28 mouse cellular contexts compared by ENCODE assay signal in the genomic region with DNA sequence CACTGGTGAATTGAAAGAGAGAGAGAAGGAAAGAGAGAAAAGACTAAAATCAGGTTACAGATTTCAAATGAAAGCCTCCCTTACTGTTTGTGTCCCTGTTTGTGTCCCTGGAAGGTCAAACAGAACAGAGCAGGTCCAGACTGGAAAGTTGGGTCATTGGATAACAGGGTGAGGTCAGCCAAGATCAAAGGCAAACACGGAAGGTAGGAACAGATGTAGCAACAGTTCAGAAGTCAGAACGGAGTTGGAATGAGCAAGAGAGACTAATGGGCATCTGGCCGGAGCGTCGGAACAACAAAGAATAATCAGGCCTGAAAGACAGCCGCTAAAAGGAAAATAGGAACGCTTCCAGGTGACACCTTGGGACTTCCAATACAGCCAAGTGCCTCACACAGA. TPM values are rescaled to one million over a fixed set of nuclear protein-coding genes. Genes with fewer than 3 reads are reported as not detected.
DNase-seq lines count a peak whose midpoint lies in the region; ATAC-seq and TF ChIP-seq lines count a peak whose summit lies in the region.
"Had no signal": no experiment of that assay in that cellular context is flagged by ENCODE, and none has a peak within 500 bp of the region (broad histone marks: within the 10 kb centered on the region; RNA-seq: fewer than 3 reads in every experiment).

No protein-coding gene starts in this region.

- H3K36me3 ChIP-seq in kidney, adult 2 months (ENCODE audit: control insufficient read depth, insufficient read depth, low read length) = no peaks in the 10 kb centered on the region
- H3K36me3 ChIP-seq in intestine, embryonic 15.5 days = no peaks in the 10 kb centered on the region
- H3K36me3 ChIP-seq in small intestine, adult 2 months (ENCODE audit: control insufficient read depth, insufficient read depth, low read length) = no peaks in the 10 kb centered on the region
- H3K36me3 ChIP-seq: embryonic facial prominence, embryonic 13.5 days; forebrain, embryonic 12.5 days; G1E; heart, embryonic 13.5 days; hindbrain, embryonic 12.5 days had no signal

- TF ChIP-seq CTCF in kidney, adult 2 months (conservative IDR thresholded peaks at IDR 0.05; ENCODE audit: insufficient read depth, insufficient read length, low read depth, low read length) = no peak
- TF ChIP-seq CTCF in small intestine, adult 2 months (IDR thresholded peaks at IDR 0.05; ENCODE audit: extremely low read depth, insufficient read length, insufficient replicate concordance, low read depth, low read length) = no peak

- no peak for TF ChIP-seq POLR2A in kidney, adult 2 months (IDR thresholded peaks at IDR 0.05; ENCODE audit: low read depth, low read length)
- no peak for TF ChIP-seq POLR2A in small intestine, adult 2 months (IDR thresholded peaks at IDR 0.05; ENCODE audit: low read depth, low read length)

- H3K27ac ChIP-seq in kidney, adult 2 months (ENCODE audit: insufficient read depth, low read depth, low read length) = no peak overlapping the region
- H3K27ac ChIP-seq in intestine, embryonic 15.5 days = no peak overlapping the region
- 0 out of 2 replicates have a peak overlapping the region, but pooled peaks have one; percentile 17 for H3K27ac ChIP-seq in small intestine, adult 2 months (ENCODE audit: insufficient read depth, low read depth, low read length)
- H3K27ac ChIP-seq: embryonic facial prominence, embryonic 13.5 days; forebrain, embryonic 12.5 days; heart, embryonic 13.5 days; hindbrain, embryonic 12.5 days had no signal

- 35% methylated on average over 7 of the region's 7 CpGs for WGBS in kidney, adult 2 months
- WGBS in intestine, embryonic 15.5 days = 59% methylated on average over 7 of the region's 7 CpGs
- WGBS in large intestine, adult 2 months = 23% methylated on average over 7 of the region's 7 CpGs
- 25% methylated on average over 7 of the region's 7 CpGs for WGBS in small intestine, adult 2 months

- H3K4me3 ChIP-seq in kidney, adult 2 months (ENCODE audit: insufficient read depth, low read depth, low read length) = no peak overlapping the region
- H3K4me3 ChIP-seq in intestine, embryonic 15.5 days (replicated peaks) = no peak overlapping the region
- no peak overlapping the region for H3K4me3 ChIP-seq in small intestine, adult 2 months (ENCODE audit: low read depth, low read length)
- H3K4me3 ChIP-seq: embryonic facial prominence, embryonic 13.5 days; erythroblast, embryonic 14.5 days; forebrain, embryonic 12.5 days; heart, embryonic 13.5 days; hindbrain, embryonic 12.5 days; megakaryocyte, embryonic 14.5 days had no signal

- H3K27me3 ChIP-seq in kidney, adult 2 months (replicated peaks; ENCODE audit: control insufficient read depth, insufficient read depth, low read length) = no peaks in the 10 kb centered on the region
- H3K27me3 ChIP-seq in intestine, embryonic 15.5 days (replicated peaks) = no peaks in the 10 kb centered on the region
- H3K27me3 ChIP-seq in small intestine, adult 2 months (ENCODE audit: control insufficient read depth, insufficient read depth, low read length) = no peaks in the 10 kb centered on the region
- H3K27me3 ChIP-seq: heart, embryonic 13.5 days; Patski had no signal

- H3K4me2 ChIP-seq in intestine, embryonic 15.5 days (replicated peaks) = no peak overlapping the region
- H3K4me2 ChIP-seq: embryonic facial prominence, embryonic 13.5 days; forebrain, embryonic 12.5 days; heart, embryonic 13.5 days; hindbrain, embryonic 12.5 days had no signal

- peak; percentile 61; the same call in 1 of the 2 replicates for ATAC-seq in intestine, embryonic 15.5 days
- no peak for ATAC-seq in megakaryocyte progenitor cell, adult 5-6 weeks (replicated peaks; ENCODE audit: poor library complexity)
- ATAC-seq: Patski had no signal

- DNase-seq in kidney, adult 2 months = peak; percentile 52
- no peak for DNase-seq in kidney, adult 18-20 months
- DNase-seq in large intestine, adult 2 months (ENCODE audit: low read depth, low spot score) = peak; percentile 29
- DNase-seq in adrenal gland, adult 18-20 months (ENCODE audit: low spot score in 2 of 2) = no peak
- DNase-seq: adrenal gland, postnatal 14 days; B cell, adult 2 months; cerebellum, adult 8-10 months; cerebellum, postnatal 36 days; embryo, embryonic 11 days; layer of hippocampus, postnatal 36 days; lung, adult 2 months; lung, postnatal 14 days; midbrain, embryonic 14.5 days had no signal

- H3K4me1 ChIP-seq in kidney, adult 2 months (ENCODE audit: control insufficient read depth, insufficient read depth, low read length) = no peaks in the 10 kb centered on the region
- no peaks in the 10 kb centered on the region for H3K4me1 ChIP-seq in intestine, embryonic 15.5 days (replicated peaks)
- peaks cover 5% of the 10 kb centered on the region; the same call in 1 of the 2 replicates for H3K4me1 ChIP-seq in small intestine, adult 2 months (ENCODE audit: control insufficient read depth, insufficient read depth, insufficient read length, low read length)
- H3K4me1 ChIP-seq: embryonic facial prominence, embryonic 13.5 days; hindbrain, embryonic 12.5 days had no signal

- H3K9me3 ChIP-seq in intestine, embryonic 15.5 days = no peaks in the 10 kb centered on the region
- H3K9me3 ChIP-seq: embryonic facial prominence, embryonic 13.5 days; forebrain, embryonic 12.5 days; heart, embryonic 13.5 days; hindbrain, embryonic 12.5 days had no signal

- H3K9ac ChIP-seq in intestine, embryonic 15.5 days = no peak overlapping the region
- H3K9ac ChIP-seq: embryonic facial prominence, embryonic 13.5 days; forebrain, embryonic 12.5 days; heart, embryonic 13.5 days; hindbrain, embryonic 12.5 days had no signal

RNA-seq across cellular contexts. Expression of gene Pcp4l1, which starts 8.2 kb away (rescaled TPM):
- polyA plus RNA-seq in kidney, adult 2 months (2012; rRNA removed) = 11.2 and 12.8 TPM in 2 replicates
- polyA plus RNA-seq in intestine, embryonic 15.5 days (2015; fragmentation: Nextera tagmentation; extraction: Ambion mirVana) = 16.4 and 18.5 TPM in 2 replicates
- 23.6 and 25.2 TPM in 2 replicates for polyA plus RNA-seq in large intestine, adult 2 months (2012; rRNA removed)
- 10.9 and 13.9 TPM in 2 replicates for polyA plus RNA-seq in small intestine, adult 2 months (2012; rRNA removed)
- total RNA-seq in adrenal gland, adult 18-20 months (2021) = 10 to 100 TPM; 51.7 to 52.5 TPM
- total RNA-seq in megakaryocyte progenitor cell, adult 5-6 weeks (2015) = 12.8 and 14.4 TPM in 2 replicates
- 7.1 and 8.5 TPM in 2 replicates for total RNA-seq in megakaryocyte progenitor cell, adult 5-6 weeks (2017)
- total RNA-seq: CH12.LX had no signal
- polyA plus RNA-seq: erythroblast, embryonic 14.5 days; G1E had no signal

RNA-seq across cellular contexts. Expression of gene Nr1i3, which starts 9.5 kb away (rescaled TPM):
- 0.48 and 0.67 TPM in 2 replicates for polyA plus RNA-seq in kidney, adult 2 months (2012; rRNA removed)
- 9.2 and 10.5 TPM in 2 replicates for polyA plus RNA-seq in intestine, embryonic 15.5 days (2015; fragmentation: Nextera tagmentation; extraction: Ambion mirVana)
- polyA plus RNA-seq in large intestine, adult 2 months (2012; rRNA removed) = 3.8 and 22.7 TPM in 2 replicates
- polyA plus RNA-seq in small intestine, adult 2 months (2012; rRNA removed) = 18.5 and 28.9 TPM in 2 replicates
- not detected for total RNA-seq in adrenal gland, adult 18-20 months (2021)
- total RNA-seq in megakaryocyte progenitor cell, adult 5-6 weeks (2015) = not detected in 2 replicates
- total RNA-seq in megakaryocyte progenitor cell, adult 5-6 weeks (2017) = 0.12 and 0.17 TPM in 2 replicates
- total RNA-seq: heart, postnatal 25 days; left cerebral cortex, postnatal 10 days had no signal
- polyA plus RNA-seq: erythroblast, embryonic 14.5 days; G1E; neural tube, embryonic 11.5 days had no signal

RNA-seq across cellular contexts. Expression of gene Tomm40l, which starts 18.1 kb away (rescaled TPM):
- 46.4 and 51.8 TPM in 2 replicates for polyA plus RNA-seq in kidney, adult 2 months (2012; rRNA removed)
- polyA plus RNA-seq in intestine, embryonic 15.5 days (2015; fragmentation: Nextera tagmentation; extraction: Ambion mirVana) = 31.4 and 32.0 TPM in 2 replicates
- 23.1 and 24.0 TPM in 2 replicates for polyA plus RNA-seq in large intestine, adult 2 months (2012; rRNA removed)
- 17.0 and 21.2 TPM in 2 replicates for polyA plus RNA-seq in small intestine, adult 2 months (2012; rRNA removed)
- total RNA-seq in adrenal gland, adult 18-20 months (2021) = 10 to 100 TPM; 47.7 to 67.0 TPM
- total RNA-seq in megakaryocyte progenitor cell, adult 5-6 weeks (2015) = 13.0 and 15.4 TPM in 2 replicates
- 18.2 and 25.7 TPM in 2 replicates for total RNA-seq in megakaryocyte progenitor cell, adult 5-6 weeks (2017)

RNA-seq across cellular contexts. Expression of gene Apoa2, which starts 20.6 kb away (rescaled TPM):
- 19.8 and 20.8 TPM in 2 replicates for polyA plus RNA-seq in kidney, adult 2 months (2012; rRNA removed)
- 84.7 and 123 TPM in 2 replicates for polyA plus RNA-seq in intestine, embryonic 15.5 days (2015; fragmentation: Nextera tagmentation; extraction: Ambion mirVana)
- polyA plus RNA-seq in large intestine, adult 2 months (2012; rRNA removed) = 0.50 and 1.9 TPM in 2 replicates
- 0.94 TPM in 1 of 2 replicates, not detected in the other for polyA plus RNA-seq in small intestine, adult 2 months (2012; rRNA removed)
- total RNA-seq in adrenal gland, adult 18-20 months (2021) = 1 to 10 TPM; 4.2 to 4.6 TPM
- total RNA-seq in megakaryocyte progenitor cell, adult 5-6 weeks (2015) = 0.94 and 2.3 TPM in 2 replicates
- total RNA-seq in megakaryocyte progenitor cell, adult 5-6 weeks (2017) = not detected in 2 replicates
- total RNA-seq: G1E had no signal
- polyA plus RNA-seq: Patski had no signal

RNA-seq across cellular contexts. Expression of gene Fcer1g, which starts 29.9 kb away (rescaled TPM):
- 35.8 and 46.8 TPM in 2 replicates for polyA plus RNA-seq in kidney, adult 2 months (2012; rRNA removed)
- polyA plus RNA-seq in intestine, embryonic 15.5 days (2015; fragmentation: Nextera tagmentation; extraction: Ambion mirVana) = 51.5 and 54.5 TPM in 2 replicates
- 56.2 and 58.5 TPM in 2 replicates for polyA plus RNA-seq in large intestine, adult 2 months (2012; rRNA removed)
- polyA plus RNA-seq in small intestine, adult 2 months (2012; rRNA removed) = 36.9 and 46.7 TPM in 2 replicates
- total RNA-seq in adrenal gland, adult 18-20 months (2021) = 10 to 100 TPM; 23.2 to 46.7 TPM
- 293 and 379 TPM in 2 replicates for total RNA-seq in megakaryocyte progenitor cell, adult 5-6 weeks (2015)
- total RNA-seq in megakaryocyte progenitor cell, adult 5-6 weeks (2017) = 101 and 178 TPM in 2 replicates

Comparison
In these comparisons a context has a peak if more than half of its experiments do, and no peak if none do; other contexts are left out.
1. DNase-seq: peak in kidney, adult 2 months (single experiment) and large intestine, adult 2 months (single experiment); none in kidney, adult 18-20 months (single experiment) and adrenal gland, adult 18-20 months (0 of 2).